In genomic region chr9:47906521-47906920, GRCm38 (mm10) we compare ENCODE assay signal across 21 mouse cellular contexts.
DNase-seq lines count a peak whose midpoint lies in the region; ATAC-seq and TF ChIP-seq lines count a peak whose summit lies in the region.
"Had no signal": no experiment of that assay in that cellular context is flagged by ENCODE, and none has a peak within 500 bp of the region (broad histone marks: within the 10 kb centered on the region; RNA-seq: fewer than 3 reads in every experiment).

No protein-coding gene starts in this region.

- no peaks in the 10 kb centered on the region for H3K4me1 ChIP-seq in kidney, postnatal 0 days (replicated peaks; ENCODE audit: insufficient read depth, low read length)
- no peaks in the 10 kb centered on the region for H3K4me1 ChIP-seq in kidney, embryonic 14.5 days (ENCODE audit: control insufficient read depth, insufficient read depth, low read length)
- no peaks in the 10 kb centered on the region for H3K4me1 ChIP-seq in lung, postnatal 0 days (ENCODE audit: insufficient read depth, low read depth, low read length)
- H3K4me1 ChIP-seq in lung, adult 2 months (ENCODE audit: control insufficient read depth, insufficient read depth, low read length), result no peaks in the 10 kb centered on the region
- peaks cover 4% of the 10 kb centered on the region; the same call in 1 of the 2 replicates for H3K4me1 ChIP-seq in cortical plate, adult 2 months (ENCODE audit: control insufficient read depth, insufficient read depth, low read length)
- H3K4me1 ChIP-seq: heart, embryonic 12.5 days had no signal

- TF ChIP-seq CTCF in kidney, postnatal 0 days (IDR thresholded peaks at IDR 0.05; ENCODE audit: low read depth), result peak; percentile 51
- peak; percentile 41 for TF ChIP-seq CTCF in lung, postnatal 0 days (IDR thresholded peaks at IDR 0.05)
- TF ChIP-seq CTCF in lung, adult 2 months (IDR thresholded peaks at IDR 0.05; ENCODE audit: insufficient read depth, low read length), result no peak
- peak; percentile 19; the same call in 1 of the 2 replicates for TF ChIP-seq CTCF in cortical plate, adult 2 months (IDR thresholded peaks at IDR 0.05; ENCODE audit: extremely low read depth, insufficient read depth, low read length)

- H3K9me3 ChIP-seq in kidney, postnatal 0 days (replicated peaks; ENCODE audit: low read length), result no peaks in the 10 kb centered on the region
- no peaks in the 10 kb centered on the region for H3K9me3 ChIP-seq in kidney, embryonic 14.5 days (ENCODE audit: control insufficient read depth, low read length)
- no peaks in the 10 kb centered on the region for H3K9me3 ChIP-seq in lung, postnatal 0 days (ENCODE audit: low read length)
- H3K9me3 ChIP-seq: embryonic facial prominence, embryonic 12.5 days; heart, embryonic 12.5 days; hindbrain, embryonic 15.5 days had no signal

- no peaks in the 10 kb centered on the region for H3K36me3 ChIP-seq in kidney, postnatal 0 days (ENCODE audit: insufficient read depth, low read length)
- no peaks in the 10 kb centered on the region for H3K36me3 ChIP-seq in kidney, embryonic 14.5 days (ENCODE audit: control insufficient read depth, insufficient read depth, low read length)
- no peaks in the 10 kb centered on the region for H3K36me3 ChIP-seq in lung, postnatal 0 days (ENCODE audit: insufficient read depth, low read length)
- H3K36me3 ChIP-seq: embryonic facial prominence, embryonic 12.5 days; G1E; heart, embryonic 12.5 days; hindbrain, embryonic 15.5 days had no signal

- H3K27ac ChIP-seq in kidney, postnatal 0 days, result no peak overlapping the region
- H3K27ac ChIP-seq in kidney, embryonic 14.5 days (ENCODE audit: low read depth, low read length), result no peak overlapping the region
- H3K27ac ChIP-seq in lung, postnatal 0 days (ENCODE audit: low read length), result no peak overlapping the region
- H3K27ac ChIP-seq in cortical plate, adult 2 months (ENCODE audit: insufficient read depth, low read length), result no peak overlapping the region
- H3K27ac ChIP-seq: embryonic facial prominence, embryonic 12.5 days; hindbrain, embryonic 15.5 days had no signal

- ATAC-seq in kidney, postnatal 0 days (replicated peaks; ENCODE audit: low FRiP score, low read depth), result no peak
- no peak for ATAC-seq in kidney, embryonic 14.5 days (ENCODE audit: low FRiP score, low TSS enrichment)
- ATAC-seq in lung, postnatal 0 days, result no peak
- ATAC-seq in inflammation-experienced regulatory T-cells, adult 6 months, result no peak
- ATAC-seq: CD4-positive, CD25-positive, alpha-beta regulatory T cell, adult 4 months; forebrain, embryonic 16.5 days had no signal

- TF ChIP-seq EP300 in lung, postnatal 0 days (IDR thresholded peaks at IDR 0.05), result no peak

- TF ChIP-seq POLR2A in lung, adult 2 months (IDR thresholded peaks at IDR 0.05; ENCODE audit: borderline replicate concordance, extremely low read depth, low read depth, low read length), result no peak
- no peak for TF ChIP-seq POLR2A in cortical plate, adult 2 months (IDR thresholded peaks at IDR 0.05; ENCODE audit: extremely low read depth, insufficient read depth, low read length)

- no peak overlapping the region for H3K9ac ChIP-seq in kidney, postnatal 0 days (ENCODE audit: low read depth, low read length)
- no peak overlapping the region for H3K9ac ChIP-seq in kidney, embryonic 14.5 days (ENCODE audit: low read depth, low read length)
- no peak overlapping the region for H3K9ac ChIP-seq in lung, postnatal 0 days (replicated peaks; ENCODE audit: low read depth)
- H3K9ac ChIP-seq: embryonic facial prominence, embryonic 12.5 days; heart, embryonic 12.5 days; hindbrain, embryonic 15.5 days had no signal

- no peak overlapping the region for H3K4me3 ChIP-seq in kidney, postnatal 0 days (replicated peaks; ENCODE audit: low read depth, low read length)
- H3K4me3 ChIP-seq in kidney, embryonic 14.5 days (ENCODE audit: low read length), result no peak overlapping the region
- H3K4me3 ChIP-seq in lung, postnatal 0 days (ENCODE audit: low read depth, low read length), result no peak overlapping the region
- H3K4me3 ChIP-seq in lung, adult 2 months (replicated peaks; ENCODE audit: extremely low read depth, low read depth, low read length), result no peak overlapping the region
- H3K4me3 ChIP-seq in cortical plate, adult 2 months (ENCODE audit: insufficient read depth, low read length), result no peak overlapping the region
- H3K4me3 ChIP-seq: embryonic facial prominence, embryonic 12.5 days; heart, embryonic 12.5 days; hindbrain, embryonic 15.5 days had no signal

- 39% methylated on average over 6 of the region's 6 CpGs for WGBS in kidney, postnatal 0 days
- 35% methylated on average over 6 of the region's 6 CpGs for WGBS in kidney, embryonic 14.5 days
- 34% methylated on average over 6 of the region's 6 CpGs for WGBS in lung, postnatal 0 days
- WGBS in lung, adult 2 months, result 39% methylated on average over 6 of the region's 6 CpGs

- H3K27me3 ChIP-seq in kidney, postnatal 0 days (ENCODE audit: insufficient read depth, low read length), result no peaks in the 10 kb centered on the region
- no peaks in the 10 kb centered on the region for H3K27me3 ChIP-seq in kidney, embryonic 14.5 days (ENCODE audit: control insufficient read depth, insufficient read depth, low read length)
- no peaks in the 10 kb centered on the region for H3K27me3 ChIP-seq in lung, postnatal 0 days (replicated peaks; ENCODE audit: insufficient read depth, low read length)
- H3K27me3 ChIP-seq: embryonic facial prominence, embryonic 12.5 days had no signal

- no peak overlapping the region for H3K4me2 ChIP-seq in kidney, postnatal 0 days (ENCODE audit: low read length)
- no peak overlapping the region for H3K4me2 ChIP-seq in kidney, embryonic 14.5 days (replicated peaks; ENCODE audit: low read depth, low read length)
- no peak overlapping the region for H3K4me2 ChIP-seq in lung, postnatal 0 days (replicated peaks; ENCODE audit: low read depth, low read length)
- H3K4me2 ChIP-seq: embryonic facial prominence, embryonic 12.5 days; heart, embryonic 12.5 days; hindbrain, embryonic 15.5 days had no signal

- peak; percentile 27 for DNase-seq in embryo, embryonic 10 days (ENCODE audit: low spot score)
- DNase-seq in embryo, embryonic 9.5 days (ENCODE audit: extremely low spot score), result no peak
- no peak for DNase-seq in kidney, postnatal 0 days (ENCODE audit: low spot score)
- DNase-seq in lung, postnatal 0 days (ENCODE audit: low spot score), result no peak
- no peak for DNase-seq in lung, adult 2 months
- DNase-seq: adrenal gland, adult 8-10 months; B cell, adult 2 months; cerebellum, adult 18-20 months; cerebellum, adult 9-11 months; cerebellum, postnatal 36 days; embryo, embryonic 11 days; gastrocnemius, postnatal 14 days had no signal
